Mouse (Mus musculus): Measurements from ENCODE around the gene Stk32c.

Gene Stk32c

DNA sequence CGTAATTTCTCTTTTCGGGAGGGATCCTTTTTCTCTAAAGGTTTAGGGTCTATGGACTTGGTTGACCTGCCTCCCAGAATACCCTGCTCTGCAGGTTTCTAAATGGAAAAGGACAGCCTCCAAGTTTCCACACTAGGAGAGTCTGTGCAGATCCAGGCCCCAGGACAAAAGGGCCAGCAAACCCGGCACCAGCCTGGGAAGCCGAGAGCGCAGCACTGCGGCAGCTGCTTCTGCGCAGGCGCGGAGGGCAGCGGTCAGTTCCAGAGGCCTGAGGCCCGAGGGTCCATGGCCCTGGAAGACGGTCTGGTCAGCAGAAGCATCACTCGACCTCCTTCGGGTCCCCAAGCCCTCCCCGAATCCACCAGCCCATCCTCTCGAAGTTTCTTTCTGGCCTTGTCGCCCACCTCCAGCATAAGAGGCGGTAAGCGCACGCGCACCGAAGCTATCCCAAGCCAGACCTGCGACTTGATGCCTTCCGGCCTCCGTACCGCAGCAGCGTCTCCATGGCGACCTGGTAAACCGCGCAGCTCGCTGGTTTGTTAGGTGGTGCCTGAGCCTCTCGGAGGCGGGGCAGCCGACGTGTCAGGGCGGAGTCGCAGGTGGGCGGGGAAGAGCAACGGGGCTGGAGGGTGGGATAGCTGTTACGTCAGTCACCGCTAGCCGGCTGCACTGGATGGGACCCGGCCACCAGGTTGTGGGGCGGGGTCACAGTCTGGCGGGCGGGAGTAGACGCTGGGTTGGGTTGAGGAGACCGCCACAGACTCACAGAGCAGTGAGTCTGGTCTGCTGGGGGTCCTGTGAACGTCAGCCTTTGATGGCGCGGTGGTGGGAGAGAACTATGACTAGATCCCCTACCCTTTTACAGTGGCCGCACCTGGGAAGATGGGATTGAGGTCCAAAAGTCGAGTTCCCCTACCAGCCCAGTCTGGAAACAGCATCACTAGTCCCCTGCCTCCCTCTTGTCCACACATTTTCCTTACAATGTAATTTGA, at the start of gene Stk32c, which contains the start of gene Lrrc27:
Gene Stk32c, minus strand, starts transcription at position 554 of the 992 bp plus-strand sequence.
Gene Lrrc27, plus strand, starts transcription at position 235 of the 992 bp plus-strand sequence.
- peak; percentile 96 to 98 for DNase-seq (ENCODE audit: low spot score in 2 of 2)

- peak; percentile 80 to 84 for DNase-seq (ENCODE audit: low spot score in 2 of 2)
Measured at GRCm38 (mm10) chr7:139257752-139258542, 44.8 kb upstream of the Stk32c start.

DNA sequence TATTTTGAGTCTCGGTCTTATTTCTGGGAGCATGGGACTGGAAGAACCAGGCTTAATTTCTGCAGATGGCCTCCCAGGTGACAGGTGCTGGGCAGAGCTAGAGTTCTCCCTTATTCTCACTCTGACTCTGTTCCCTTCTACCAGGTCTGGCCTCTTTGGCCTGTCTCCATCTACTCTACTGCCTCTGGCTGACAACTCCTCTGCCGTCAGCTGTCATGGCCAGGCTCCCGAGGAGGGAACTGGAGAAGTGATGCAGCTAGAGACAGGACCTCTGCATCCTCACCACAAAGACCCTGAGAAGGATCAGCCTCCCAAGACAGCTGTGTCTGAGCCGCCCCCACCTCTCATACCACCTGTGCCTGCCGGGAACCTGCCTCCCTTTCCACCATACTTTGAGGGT, 41.5 kb upstream of the Stk32c start:
- DNase-seq (ENCODE audit: low spot score in 2 of 2), result no peak

DNA sequence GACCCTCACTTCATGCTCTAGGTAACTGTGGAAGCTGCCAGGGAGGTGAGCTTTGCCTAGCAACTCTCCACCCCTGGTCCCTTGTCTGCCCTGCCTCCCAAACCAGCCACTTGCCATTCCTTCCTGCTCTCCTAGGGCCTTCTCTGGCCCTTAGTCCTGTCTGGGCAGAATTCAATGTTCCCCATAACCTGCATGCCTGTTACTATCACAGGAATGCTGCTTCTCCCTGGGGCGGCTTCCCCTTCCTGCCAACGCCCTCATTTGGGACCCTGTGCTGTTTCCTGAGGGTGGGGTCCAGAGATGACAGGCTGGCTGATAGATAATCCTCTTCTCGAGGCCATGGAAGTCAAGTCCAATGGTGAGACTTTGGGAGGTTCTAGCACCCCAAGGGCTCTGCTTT, 40.4 kb upstream of the Stk32c start:
- DNase-seq (ENCODE audit: low spot score in 2 of 2), result no peak

DNA sequence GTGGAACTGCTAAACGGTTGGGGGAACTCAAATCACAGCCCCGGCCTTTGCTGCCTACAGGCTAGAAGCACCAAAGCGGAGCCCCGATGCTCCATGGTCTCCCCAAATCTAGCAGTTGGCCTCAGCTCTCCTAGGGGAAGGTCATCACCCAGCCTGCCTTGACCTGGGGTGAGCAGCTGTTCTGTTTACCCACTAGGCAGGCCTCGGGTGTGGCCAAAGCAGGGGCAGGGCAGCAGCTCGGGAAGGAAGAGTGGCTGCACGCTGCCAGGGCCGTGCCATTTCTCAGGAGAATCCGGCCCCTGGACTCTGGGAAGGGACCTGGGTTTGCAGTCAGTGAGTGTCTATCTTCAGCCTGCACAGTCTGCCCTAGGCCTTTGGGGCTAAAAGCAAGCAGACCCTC, 39.9 kb upstream of the Stk32c start:
- peak in 1 of 2 experiments; percentile 52 for DNase-seq (ENCODE audit: low spot score in 2 of 2)

DNA sequence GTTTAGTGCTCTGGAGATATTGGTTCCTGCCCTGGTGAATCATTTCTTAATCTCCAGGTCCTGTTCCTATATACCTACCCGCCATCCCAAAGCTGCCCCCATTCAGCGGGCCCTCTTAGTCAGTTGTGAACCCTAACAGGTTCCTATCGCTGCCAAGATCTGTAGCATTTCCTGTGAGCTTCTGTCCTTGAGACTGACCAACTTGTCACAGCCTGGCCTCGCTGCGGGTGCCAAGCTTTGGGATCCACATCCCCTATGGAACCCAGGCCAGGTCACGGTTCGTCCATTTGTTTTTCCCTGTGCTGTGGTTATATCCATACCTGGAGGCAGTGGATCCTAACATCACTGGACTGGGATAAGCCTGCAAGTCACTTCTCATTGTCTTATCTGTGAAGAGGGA, 39.5 kb upstream of the Stk32c start:
- no peak for DNase-seq (ENCODE audit: low spot score in 2 of 2)

- DNase-seq (ENCODE audit: low spot score in 2 of 2), result peak; percentile 53 to 62
Measured at GRCm38 (mm10) chr7:139251881-139252301, 38.8 kb upstream of the Stk32c start.

DNA sequence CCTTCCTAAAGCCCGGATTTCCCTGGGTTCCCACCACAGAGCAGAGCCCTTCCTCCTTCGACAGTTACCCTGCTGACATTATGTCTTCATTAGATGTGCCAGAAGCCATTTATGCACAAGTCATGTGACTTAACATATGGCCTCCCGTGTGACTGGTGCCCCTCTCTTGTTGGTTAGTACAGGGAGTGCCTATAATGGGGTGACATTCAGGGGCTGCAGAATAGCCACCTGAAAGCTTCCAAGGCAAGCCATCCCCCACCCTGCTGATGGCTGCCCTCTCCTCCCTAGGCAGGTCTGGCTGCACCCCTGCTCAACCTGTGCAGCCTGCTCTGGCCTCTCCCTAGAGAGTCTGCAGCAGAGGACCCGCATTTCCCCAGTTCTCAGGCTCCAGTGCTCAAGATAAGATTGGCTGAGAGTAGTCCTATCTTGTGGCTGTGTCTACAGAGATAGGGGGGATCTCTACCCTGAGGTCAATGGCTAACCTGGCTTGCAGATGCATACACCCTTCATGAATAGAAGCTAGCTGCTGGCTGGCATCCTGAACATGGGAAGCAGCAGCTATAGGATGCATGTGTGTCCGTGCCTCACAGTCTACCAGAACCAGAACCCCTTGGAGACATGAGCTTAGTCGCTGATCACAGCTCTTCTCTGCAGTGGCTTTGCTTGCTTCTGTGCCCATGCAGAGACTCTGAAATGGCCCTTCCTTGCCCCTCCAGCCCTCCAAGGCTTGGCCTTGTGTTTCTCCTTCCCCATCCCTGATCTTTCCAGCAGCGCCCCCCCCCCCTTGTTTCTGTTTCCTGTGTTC, 36.5 kb upstream of the Stk32c start:
- no peak for DNase-seq (ENCODE audit: low spot score in 2 of 2)

- peak; percentile 28 to 37 for DNase-seq (ENCODE audit: low spot score in 2 of 2)
Measured at GRCm38 (mm10) chr7:139248615-139249405, 35.7 kb upstream of the Stk32c start.

DNA sequence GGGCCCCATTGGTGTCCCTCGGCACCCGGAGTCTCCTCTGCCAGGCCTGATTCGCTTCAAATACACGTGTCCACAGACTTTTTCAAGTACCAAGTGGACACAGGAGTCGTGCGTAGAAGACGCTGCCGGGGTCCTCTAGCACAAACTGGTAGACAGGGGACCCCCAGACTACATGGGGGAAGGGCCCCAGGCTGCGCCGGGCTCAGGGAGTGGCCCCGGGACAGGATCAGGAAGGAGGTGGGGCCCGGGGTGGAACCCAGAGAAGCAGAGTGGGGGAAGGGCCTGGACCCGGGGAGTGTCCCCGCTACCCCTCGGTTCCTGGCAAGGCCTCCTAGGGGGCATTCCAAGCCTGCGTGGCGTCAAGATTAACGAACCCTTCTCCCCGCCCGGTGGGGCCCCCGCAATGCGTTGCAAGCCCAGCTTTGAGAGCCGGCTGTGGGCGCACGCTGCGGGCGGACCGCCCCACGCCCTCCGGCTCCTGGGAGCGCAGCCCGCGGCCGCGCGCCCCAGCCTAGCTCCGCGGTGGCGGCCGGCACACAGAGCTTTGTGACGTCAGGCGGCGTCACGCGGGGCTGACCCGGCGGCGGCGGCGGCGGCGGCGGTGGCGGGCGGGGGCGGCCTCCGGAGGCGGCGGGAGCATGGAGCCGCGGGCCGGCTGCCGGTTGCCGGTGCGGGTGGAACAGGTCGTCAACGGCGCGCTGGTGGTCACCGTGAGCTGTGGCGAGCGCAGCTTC, 34.9 kb upstream of the Stk32c start, which contains the start of gene Pwwp2b:
Gene Pwwp2b, plus strand, starts transcription at position 602 of the 734 bp plus-strand sequence.
- DNase-seq (ENCODE audit: low spot score in 2 of 2), result peak; percentile 80 to 81

DNA sequence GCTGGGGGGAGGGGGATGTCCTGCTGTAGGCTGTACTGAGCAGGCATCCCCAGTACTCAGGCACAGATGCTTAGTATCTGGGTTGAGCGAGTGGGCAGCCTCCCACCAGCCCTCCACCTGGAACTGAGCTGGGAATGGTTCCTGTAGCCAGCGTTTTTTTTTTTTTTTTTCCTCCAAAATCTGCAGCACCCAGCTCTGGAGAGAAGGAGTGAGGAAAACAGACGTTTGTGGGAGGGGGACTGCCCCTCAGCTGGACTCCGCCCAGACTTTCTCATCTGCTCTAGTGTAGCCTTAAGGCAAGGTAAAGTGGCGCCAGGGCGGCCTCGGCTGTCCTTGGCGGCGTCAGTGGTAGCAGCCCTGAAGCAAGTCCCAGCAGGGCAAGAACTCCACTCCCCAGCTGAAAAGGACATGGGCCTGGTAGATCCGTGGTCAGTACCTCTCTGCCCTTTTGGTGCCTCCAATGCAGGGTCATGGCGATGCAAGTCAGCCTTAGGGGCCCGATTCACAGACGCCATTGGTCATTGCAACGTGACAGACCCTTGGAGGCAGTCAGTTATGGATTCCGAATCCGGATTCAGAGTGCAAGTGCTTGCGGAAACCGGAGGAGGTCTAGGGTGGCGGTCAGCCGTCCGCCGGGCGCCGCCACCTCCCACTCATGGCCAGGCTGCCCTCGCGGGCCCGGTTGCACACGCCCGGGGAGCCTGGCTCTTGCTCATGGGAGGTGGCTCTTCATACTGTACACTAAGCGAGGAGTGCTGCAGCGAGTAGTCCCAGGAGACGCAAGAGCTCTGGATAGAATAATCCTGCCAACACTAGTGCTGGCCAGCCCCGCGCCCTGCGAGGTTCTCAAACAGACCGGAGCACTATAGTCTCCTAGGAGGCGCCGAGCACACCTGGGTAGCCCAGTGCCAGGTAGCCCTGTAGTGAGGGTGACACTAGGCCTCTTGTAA, 34.1 kb upstream of the Stk32c start:
- DNase-seq (ENCODE audit: low spot score in 2 of 2), result peak; percentile 58 to 64

DNA sequence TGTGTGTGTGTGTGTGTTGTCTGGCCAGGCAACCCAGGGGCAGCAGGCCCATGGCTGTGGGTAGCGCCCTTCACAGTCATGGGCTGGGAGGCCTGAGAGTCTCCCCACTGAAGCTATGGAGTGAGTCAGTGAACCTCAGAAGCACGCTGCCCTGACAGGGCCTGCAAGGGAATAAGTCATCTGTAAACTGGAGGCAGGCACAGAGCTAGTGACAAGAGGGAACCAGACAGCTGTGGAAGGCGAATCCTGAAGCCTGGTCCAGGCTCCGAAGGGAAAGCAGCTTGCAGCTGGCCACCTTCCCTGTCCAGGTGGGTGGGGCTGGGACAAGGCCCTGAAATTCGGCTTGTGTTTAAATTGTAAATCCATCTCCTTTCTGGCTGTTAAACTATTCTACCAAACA, 33.0 kb upstream of the Stk32c start:
- peak in 1 of 2 experiments; percentile 44 for DNase-seq (ENCODE audit: low spot score in 2 of 2)

DNA sequence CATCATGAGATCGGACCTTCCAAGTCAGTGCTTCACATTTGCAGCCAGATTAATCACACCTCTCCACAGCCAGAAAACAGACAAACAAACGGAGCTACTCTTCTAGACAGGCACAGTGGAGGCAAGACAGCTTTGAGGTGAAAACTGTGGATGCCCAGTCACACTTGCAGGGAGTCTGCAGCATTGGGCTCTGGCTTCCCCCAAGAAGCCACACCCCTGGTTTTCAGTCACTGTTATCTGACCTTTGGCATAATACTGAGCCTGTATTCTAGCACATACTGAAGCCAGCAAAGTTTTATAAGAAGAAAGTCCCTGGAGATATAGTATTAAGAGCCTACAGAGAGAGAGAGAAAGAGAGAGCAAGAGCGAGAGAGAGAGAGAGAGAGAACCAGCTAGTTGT, 26.3 kb upstream of the Stk32c start:
- no peak for DNase-seq (ENCODE audit: low spot score in 2 of 2)

GRCm38 (mm10) chr7:139235651-139236358, 22.7 kb upstream of the Stk32c start:
- DNase-seq (ENCODE audit: low spot score in 2 of 2), result no peak

GRCm38 (mm10) chr7:139234426-139235188, 21.5 kb upstream of the Stk32c start:
- peak in 1 of 2 experiments; percentile 64 for DNase-seq (ENCODE audit: low spot score in 2 of 2)

GRCm38 (mm10) chr7:139233714-139234113, 20.6 kb upstream of the Stk32c start:
- DNase-seq (ENCODE audit: low spot score in 2 of 2), result peak; percentile 82 to 89

- DNase-seq (ENCODE audit: low spot score in 2 of 2), result no peak
Measured at GRCm38 (mm10) chr7:139230241-139230640, 17.1 kb upstream of the Stk32c start.
